Mouse (Mus musculus) kidney, embryonic 16.5 days (tissue): ENCODE results near the gene Krtap3-3. TPM values are rescaled to one million over a fixed set of nuclear protein-coding genes. Genes with fewer than 3 reads are reported as not detected.
A peak's percentile ranks its signal among the peaks of the same experiment; 100 is the strongest.
"Not testable (repeated sequence)": the region's sequence is repeated elsewhere in the genome, so short reads cannot be mapped to it uniquely, and the experiment has no call there.

ENCODE experiments used
- ATAC-seq: fragments of 200-750 bp; cut with Nextera tagmentation; 2 replicates; pipeline ENCODE4 v1.8.0; 2017; ENCODE audit warnings: moderate TSS enrichment; ENCODE audit not compliant: low FRiP score, low TSS enrichment
- H3K27ac ChIP-seq: fragments of 300-500 bp; sonication (generic); 2 replicates; pipeline ENCODE4 v1.5.1; 2014; ENCODE audit warnings: low read length
- H3K27me3 ChIP-seq: fragments of 300-500 bp; sonication (generic); 2 replicates; pipeline ENCODE4 v1.6.1; 2014; ENCODE audit warnings: low read length, control low read depth, mixed read lengths; ENCODE audit not compliant: insufficient read depth
- H3K36me3 ChIP-seq: fragments of 300-500 bp; sonication (generic); 2 replicates; pipeline ENCODE4 v1.6.1; 2014; ENCODE audit warnings: low read length, control low read depth, mixed read lengths; ENCODE audit not compliant: insufficient read depth
- H3K4me1 ChIP-seq: fragments of 300-500 bp; sonication (generic); 2 replicates; pipeline ENCODE4 v1.6.1; 2014; ENCODE audit warnings: low read length, control low read depth, mixed read lengths; ENCODE audit not compliant: insufficient read depth
- H3K4me2 ChIP-seq: fragments of 300-500 bp; sonication (generic); replicated peaks from 2 replicates; pipeline ENCODE4 v1.6.1; 2014; ENCODE audit warnings: low read depth, low read length
- H3K4me3 ChIP-seq: fragments of 300-500 bp; sonication (generic); 2 replicates; pipeline ENCODE4 v1.5.1; 2014; ENCODE audit warnings: mild to moderate bottlenecking, low read length
- H3K9ac ChIP-seq: fragments of 300-500 bp; sonication (generic); replicated peaks from 2 replicates; pipeline ENCODE4 v1.6.1; 2014; ENCODE audit warnings: low read length
- H3K9me3 ChIP-seq: fragments of 300-500 bp; sonication (generic); 2 replicates; pipeline ENCODE4 v1.6.1; 2016; ENCODE audit warnings: low read length, control low read depth
- WGBS: fragments of 180-500 bp; shearing (Covaris S2); extraction: QIAGEN DNeasy Blood & Tissue Kit; methylation state at CpG from one replicate; pipeline ENCODE4 v1.1.7; 2014; 5-methylcytosine and 5-hydroxymethylcytosine counted together
- polyA plus RNA-seq: library from polyadenylated mRNA; unstranded; fragments of >200 nt; fragmentation: Nextera tagmentation; extraction: Ambion mirVana; gene quantifications from 2 replicates; pipeline ENCODE4 v1.2.1, GENCODE M21; 2015

Gene Krtap3-3
- polyA plus RNA-seq = not detected in 2 replicates

DNA sequence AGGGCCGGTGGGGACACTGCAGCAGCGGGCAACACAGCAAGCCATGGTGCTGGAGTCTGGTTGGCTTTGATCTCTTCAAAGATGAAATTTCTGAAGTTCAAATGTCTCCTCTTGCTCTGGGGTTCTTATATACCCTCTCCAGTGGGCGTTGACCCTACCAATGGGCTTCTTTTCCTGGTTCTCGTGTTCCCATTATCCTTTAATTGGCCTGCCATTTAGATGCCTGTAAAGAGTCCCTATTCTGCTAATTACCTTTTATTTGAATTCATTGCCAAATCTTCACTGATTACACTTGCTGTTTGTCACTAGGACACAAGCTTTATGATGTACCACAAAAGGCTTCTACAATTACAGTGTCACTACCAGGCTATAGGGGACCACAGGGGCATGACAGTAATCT, at the start of gene Krtap3-3:
TSS of gene Krtap3-3 (minus strand) at position 101 of the 400 bp plus-strand sequence.
- no peaks in the 10 kb centered on the region for H3K4me1 ChIP-seq
- no peak within 1 kb of the TSS for H3K4me2 ChIP-seq
- H3K9ac ChIP-seq = no peak within 1 kb of the TSS
- no peaks in the 10 kb centered on the region for H3K36me3 ChIP-seq
- H3K27me3 ChIP-seq = no peaks in the 10 kb centered on the region
- H3K27ac ChIP-seq = no peak within 1 kb of the TSS
- H3K4me3 ChIP-seq = no peak within 1 kb of the TSS
- 40% methylated on average over 3 of the region's 4 CpGs for WGBS
- ATAC-seq = no peak
- no peaks in the 10 kb centered on the region for H3K9me3 ChIP-seq

DNA sequence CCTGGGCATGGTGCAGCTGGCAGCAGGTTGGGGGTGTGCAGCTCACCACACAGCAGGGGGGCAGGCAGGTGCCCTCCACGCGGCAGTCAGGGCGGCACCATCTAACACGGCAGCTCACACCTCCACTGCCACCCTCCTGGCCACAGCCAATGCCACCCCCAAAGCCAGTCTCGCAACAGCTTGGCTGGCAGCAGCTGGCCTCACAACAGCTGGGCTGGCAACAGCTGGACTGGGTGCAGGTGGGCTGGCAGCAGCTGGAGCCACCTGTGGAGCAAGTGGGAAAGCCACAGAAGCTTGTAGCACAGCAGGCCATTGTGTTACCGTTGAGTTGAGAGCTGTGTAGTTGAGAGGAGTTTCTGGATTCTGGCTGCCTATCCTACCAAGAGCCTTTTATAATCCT, 47.1 kb upstream of the Krtap3-3 start, which contains the start of gene Krtap9-3:
TSS of gene Krtap9-3 (minus strand) at position 364 of the 400 bp plus-strand sequence.
- H3K4me3 ChIP-seq, H3K9ac ChIP-seq, H3K9me3 ChIP-seq, H3K4me1 ChIP-seq, H3K27me3 ChIP-seq, H3K4me2 ChIP-seq, ATAC-seq, H3K36me3 ChIP-seq, H3K27ac ChIP-seq: not testable (repeated sequence)
- 80% methylated on average over 3 of the region's 6 CpGs for WGBS

DNA sequence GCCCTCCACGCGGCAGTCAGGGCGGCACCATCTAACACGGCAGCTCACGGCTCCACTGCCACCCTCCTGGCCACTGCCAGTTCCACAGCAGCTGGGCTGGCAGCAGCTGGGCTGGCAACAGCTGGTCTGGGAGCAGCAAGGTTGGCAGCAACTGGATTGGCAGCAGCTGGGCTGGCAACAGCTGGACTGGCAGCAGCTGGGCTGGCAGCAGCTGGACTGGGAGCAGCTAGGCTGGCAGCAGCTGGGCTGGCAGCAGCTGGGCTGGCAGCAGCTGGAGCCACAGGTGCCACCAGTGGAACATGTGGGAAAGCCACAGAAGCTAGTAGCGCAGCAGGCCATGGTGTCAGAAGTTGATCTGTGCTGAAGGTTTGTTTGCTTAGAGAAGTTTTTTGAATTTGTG, 40.3 kb upstream of the Krtap3-3 start, which contains the start of gene Krtap1-3:
TSS of gene Krtap1-3 (minus strand) at position 359 of the 400 bp plus-strand sequence.
- H3K9ac ChIP-seq = no peak within 1 kb of the TSS
- WGBS = 91% methylated on average over 6 of the region's 6 CpGs
- no peaks in the 10 kb centered on the region for H3K27me3 ChIP-seq
- H3K27ac ChIP-seq = no peak within 1 kb of the TSS
- ATAC-seq = no peak
- no peaks in the 10 kb centered on the region for H3K4me1 ChIP-seq
- H3K9me3 ChIP-seq = no peaks in the 10 kb centered on the region
- H3K36me3 ChIP-seq = no peaks in the 10 kb centered on the region
- H3K4me3 ChIP-seq = no peak within 1 kb of the TSS
- H3K4me2 ChIP-seq = no peak within 1 kb of the TSS

DNA sequence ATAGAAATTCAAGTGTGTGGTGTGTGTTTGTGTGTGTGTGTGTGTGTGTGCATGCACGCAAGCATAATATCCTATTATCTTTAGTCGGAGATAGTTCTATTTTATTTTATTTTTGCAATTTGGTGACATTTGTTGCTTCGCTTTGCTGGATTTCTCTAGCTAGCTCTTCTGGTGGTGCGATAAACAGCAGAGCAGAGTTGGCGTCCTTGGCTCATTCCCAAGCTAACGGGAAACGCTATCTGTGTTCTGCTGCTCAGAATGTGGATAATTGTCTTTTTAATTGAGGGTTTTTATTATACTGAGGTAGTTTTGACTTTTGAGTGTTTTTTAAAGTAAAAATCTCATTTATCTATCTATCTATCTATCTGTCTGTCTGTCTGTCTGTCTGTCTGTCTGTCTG, 34.4 kb upstream of the Krtap3-3 start:
- no peak overlapping the region for H3K4me2 ChIP-seq
- H3K27me3 ChIP-seq = no peaks in the 10 kb centered on the region
- H3K4me1 ChIP-seq = no peaks in the 10 kb centered on the region
- no peaks in the 10 kb centered on the region for H3K36me3 ChIP-seq
- H3K4me3 ChIP-seq = no peak overlapping the region
- 86% methylated on average over 7 of the region's 7 CpGs for WGBS
- H3K27ac ChIP-seq = no peak overlapping the region
- H3K9me3 ChIP-seq = no peaks in the 10 kb centered on the region
- ATAC-seq = no peak
- H3K9ac ChIP-seq = no peak overlapping the region

DNA sequence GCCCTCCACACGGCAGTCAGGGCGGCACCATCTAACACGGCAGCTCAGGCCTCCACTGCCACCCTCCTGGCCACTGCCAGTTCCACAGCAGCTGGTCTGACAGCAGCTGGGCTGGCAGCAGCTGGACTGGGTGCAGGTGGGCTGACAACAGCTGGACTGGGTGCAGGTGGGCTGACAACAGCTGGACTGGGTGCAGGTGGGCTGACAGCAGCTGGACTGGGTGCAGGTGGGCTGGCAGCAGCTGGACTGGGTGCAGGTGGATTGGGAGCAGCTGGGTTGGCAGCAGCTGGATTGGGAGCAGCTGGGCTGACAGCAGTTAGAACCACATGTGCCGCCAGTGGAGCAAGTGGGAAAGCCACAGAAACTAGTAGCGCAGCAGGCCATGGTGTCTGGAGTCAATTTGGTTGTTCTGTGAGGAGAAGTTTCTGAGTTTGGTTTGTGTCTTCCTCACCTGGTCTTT, 32.6 kb upstream of the Krtap3-3 start, which contains the start of gene Krtap1-4:
TSS of gene Krtap1-4 (minus strand) at position 410 of the 460 bp plus-strand sequence.
- Histone ChIP-seq H3K27ac (no peak within 1 kb of the TSS), H3K4me3 (no peak within 1 kb of the TSS), H3K9ac (no peak within 1 kb of the TSS), H3K4me2 (no peak within 1 kb of the TSS), H3K27me3 (no peaks in the 10 kb centered on the region), H3K4me1 (no peaks in the 10 kb centered on the region), H3K9me3 (no peaks in the 10 kb centered on the region), H3K36me3 (no peaks in the 10 kb centered on the region)
- no peak for ATAC-seq
- WGBS = 72% methylated on average over 5 of the region's 5 CpGs

DNA sequence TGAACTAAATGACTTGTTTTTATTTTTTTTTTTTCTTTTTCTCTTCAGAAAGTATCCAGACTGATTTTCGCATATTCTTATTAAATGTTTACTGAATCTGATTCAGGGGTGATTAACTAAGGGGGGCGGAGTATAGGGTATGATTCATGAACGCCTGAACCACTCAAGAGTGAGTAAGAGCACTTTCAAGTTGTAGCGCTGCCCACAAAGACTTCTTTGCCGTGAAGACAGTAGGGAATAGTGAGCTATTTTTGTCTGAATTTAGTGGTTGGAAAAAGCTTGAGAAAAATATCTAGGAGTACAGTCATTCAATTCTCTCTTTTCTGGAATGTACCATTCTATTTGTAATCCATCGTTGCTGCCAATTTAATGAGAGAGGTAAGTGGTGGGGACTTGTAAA, 30.9 kb upstream of the Krtap3-3 start:
- ATAC-seq = no peak
- H3K4me1 ChIP-seq = no peaks in the 10 kb centered on the region
- no peak overlapping the region for H3K27ac ChIP-seq
- H3K4me3 ChIP-seq = no peak overlapping the region
- H3K9me3 ChIP-seq = no peaks in the 10 kb centered on the region
- H3K9ac ChIP-seq = no peak overlapping the region
- H3K36me3 ChIP-seq = no peaks in the 10 kb centered on the region
- H3K27me3 ChIP-seq = no peaks in the 10 kb centered on the region
- WGBS = 81% methylated on average over 6 of the region's 6 CpGs
- no peak overlapping the region for H3K4me2 ChIP-seq

DNA sequence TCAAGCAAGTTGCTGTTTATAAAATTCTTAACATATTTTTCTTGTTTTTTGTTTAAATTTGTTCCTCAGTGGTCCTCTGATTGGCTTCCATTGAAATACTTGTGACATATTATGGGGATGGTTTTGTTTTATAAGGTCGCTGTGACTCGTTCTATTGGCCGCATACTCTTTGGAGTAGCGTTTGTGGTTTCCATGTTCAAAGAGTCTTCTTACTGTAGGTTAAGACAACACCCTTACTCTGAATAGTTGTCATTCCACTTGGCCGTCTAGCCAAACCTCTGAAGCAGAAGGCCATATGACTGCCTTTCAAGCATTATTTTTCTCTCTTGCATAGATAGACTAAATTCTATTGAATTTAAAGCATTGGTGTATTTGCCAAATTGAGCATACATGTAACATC, 30.4 kb upstream of the Krtap3-3 start:
- Histone ChIP-seq H3K4me2 (no peak overlapping the region), H3K36me3 (no peaks in the 10 kb centered on the region), H3K4me3 (no peak overlapping the region), H3K4me1 (no peaks in the 10 kb centered on the region), H3K9me3 (no peaks in the 10 kb centered on the region), H3K9ac (no peak overlapping the region), H3K27ac (no peak overlapping the region), H3K27me3 (no peaks in the 10 kb centered on the region)
- WGBS = 88% methylated on average over 5 of the region's 5 CpGs
- ATAC-seq = no peak

DNA sequence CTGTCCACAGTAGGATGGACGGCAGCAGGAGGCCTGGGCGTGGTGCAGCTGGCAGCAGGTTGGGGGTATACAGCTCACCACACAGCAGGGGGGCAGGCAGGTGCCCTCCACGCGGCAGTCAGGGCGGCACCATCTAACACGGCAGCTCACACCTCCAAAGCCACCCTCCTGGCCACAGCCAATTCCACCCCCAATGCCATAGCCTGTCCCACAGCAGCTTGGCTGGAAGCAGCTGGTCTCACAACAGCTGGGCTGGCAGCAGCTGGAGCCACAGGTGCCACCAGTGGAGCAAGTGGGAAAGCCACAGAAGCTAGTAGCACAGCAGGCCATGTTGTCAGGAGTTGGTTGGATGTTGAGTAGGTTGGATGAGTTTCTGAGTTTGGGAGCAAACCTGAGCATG, 30.0 kb upstream of the Krtap3-3 start, which contains the start of gene Krtap1-5:
TSS of gene Krtap1-5 (minus strand) at position 381 of the 400 bp plus-strand sequence.
- no peak within 1 kb of the TSS for H3K4me3 ChIP-seq
- no peak within 1 kb of the TSS for H3K27ac ChIP-seq
- H3K4me2 ChIP-seq = no peak within 1 kb of the TSS
- WGBS = 85% methylated on average over 6 of the region's 6 CpGs
- no peak for ATAC-seq
- H3K9ac ChIP-seq = no peak within 1 kb of the TSS
- no peaks in the 10 kb centered on the region for H3K4me1 ChIP-seq
- no peaks in the 10 kb centered on the region for H3K36me3 ChIP-seq
- no peaks in the 10 kb centered on the region for H3K9me3 ChIP-seq
- no peaks in the 10 kb centered on the region for H3K27me3 ChIP-seq

DNA sequence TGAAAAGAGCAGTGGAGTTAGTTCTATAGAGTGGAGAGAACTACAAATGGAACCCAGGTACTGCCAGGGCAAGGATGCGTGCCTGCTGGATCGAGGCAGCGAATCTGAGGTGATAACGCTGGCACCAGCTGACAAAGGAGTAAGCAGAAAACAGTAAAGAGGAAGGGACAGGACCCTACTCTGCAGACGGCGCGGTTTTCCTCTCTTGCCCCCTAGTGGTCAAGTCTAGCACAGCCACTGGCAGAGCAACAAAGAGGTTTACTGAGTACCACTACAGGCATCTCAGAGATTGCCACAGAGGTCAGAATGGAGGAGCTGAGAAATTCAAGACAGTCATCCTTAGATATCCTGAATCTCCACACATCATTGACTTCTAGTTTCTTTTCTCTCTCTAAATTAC, 23.4 kb upstream of the Krtap3-3 start:
- under 1% methylated on average over 7 of the region's 7 CpGs for WGBS
- Histone ChIP-seq H3K4me1 (0 out of 2 replicates have a peak, but pooled peaks cover 2% of the 10 kb centered on the region), H3K4me2 (peak overlapping the region; percentile 43), H3K9ac (no peak overlapping the region), H3K27me3 (no peaks in the 10 kb centered on the region), H3K36me3 (no peaks in the 10 kb centered on the region), H3K27ac (no peak overlapping the region), H3K4me3 (no peak overlapping the region), H3K9me3 (no peaks in the 10 kb centered on the region)
- peak; percentile 86 for ATAC-seq

DNA sequence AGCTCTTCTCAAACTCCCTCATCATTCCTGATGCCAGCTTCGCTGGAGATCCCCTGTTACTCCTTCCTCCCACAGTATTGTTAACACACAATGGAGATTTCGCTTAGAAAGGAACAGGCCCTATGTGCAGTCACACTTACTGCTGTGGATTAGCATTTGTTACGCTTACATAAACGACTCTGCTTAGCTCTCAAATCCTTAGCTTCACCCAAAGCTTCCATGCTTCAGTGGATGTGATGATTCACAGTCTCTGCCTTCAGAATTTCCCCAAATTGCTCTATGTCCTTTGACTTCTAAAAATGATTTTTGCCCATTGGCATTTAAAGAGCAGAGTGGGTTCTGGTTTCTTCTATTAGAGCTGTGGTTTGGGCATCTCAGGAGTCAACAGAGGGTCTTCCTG, 22.5 kb upstream of the Krtap3-3 start:
- no peaks in the 10 kb centered on the region for H3K9me3 ChIP-seq
- H3K27me3 ChIP-seq = no peaks in the 10 kb centered on the region
- no peak overlapping the region for H3K4me3 ChIP-seq
- no peak overlapping the region for H3K9ac ChIP-seq
- no peak overlapping the region for H3K27ac ChIP-seq
- 62% methylated on average over 4 of the region's 4 CpGs for WGBS
- no peak overlapping the region for H3K4me2 ChIP-seq
- no peaks in the 10 kb centered on the region for H3K36me3 ChIP-seq
- ATAC-seq = no peak
- H3K4me1 ChIP-seq = 0 out of 2 replicates have a peak, but pooled peaks cover 2% of the 10 kb centered on the region
